21 mouse cellular contexts compared by ENCODE assay signal in the genomic region with DNA sequence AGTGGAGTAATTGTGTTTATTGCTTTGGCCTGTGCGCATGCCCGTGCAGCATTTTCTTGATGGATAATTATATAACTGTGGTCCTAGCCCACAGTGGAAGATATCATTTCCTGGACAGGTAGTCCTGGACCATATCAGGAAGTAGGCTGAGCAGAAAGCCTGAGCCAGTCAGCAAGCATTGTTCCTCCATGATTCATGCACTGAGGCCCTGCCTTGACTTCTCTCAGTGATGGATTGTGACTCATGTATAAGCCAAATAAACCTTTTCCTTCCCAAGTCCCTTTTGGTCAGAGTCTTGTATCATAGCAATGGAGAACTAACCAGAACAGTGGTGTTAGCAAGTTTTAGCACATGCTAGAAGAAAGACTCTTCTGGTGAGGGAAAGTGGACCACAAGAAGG. TPM values are rescaled to one million over a fixed set of nuclear protein-coding genes. Genes with fewer than 3 reads are reported as not detected.
DNase-seq lines count a peak whose midpoint lies in the region; ATAC-seq and TF ChIP-seq lines count a peak whose summit lies in the region.
"Had no signal": no experiment of that assay in that cellular context is flagged by ENCODE, and none has a peak within 500 bp of the region (broad histone marks: within the 10 kb centered on the region; RNA-seq: fewer than 3 reads in every experiment).

No protein-coding gene starts in this region.

- H3K9ac ChIP-seq in kidney, embryonic 16.5 days (replicated peaks; ENCODE audit: low read length) = no peak overlapping the region
- H3K9ac ChIP-seq in midbrain, embryonic 13.5 days (replicated peaks) = no peak overlapping the region
- H3K9ac ChIP-seq: forebrain, postnatal 0 days; hindbrain, embryonic 12.5 days; hindbrain, embryonic 15.5 days had no signal

- ATAC-seq in kidney, embryonic 16.5 days (ENCODE audit: low FRiP score, low TSS enrichment) = no peak
- no peak for ATAC-seq in midbrain, embryonic 13.5 days
- ATAC-seq: CD4-positive, CD25-positive, alpha-beta regulatory T cell, adult 4 months; forebrain, embryonic 14.5 days; forebrain, postnatal 0 days had no signal

- H3K27ac ChIP-seq in kidney, adult 2 months (ENCODE audit: insufficient read depth, low read depth, low read length) = no peak overlapping the region
- H3K27ac ChIP-seq in kidney, embryonic 16.5 days (ENCODE audit: low read length) = no peak overlapping the region
- H3K27ac ChIP-seq in midbrain, embryonic 13.5 days = no peak overlapping the region
- H3K27ac ChIP-seq: forebrain, embryonic 10.5 days; gastrocnemius, adult 2 months; hindbrain, embryonic 12.5 days; hindbrain, embryonic 15.5 days had no signal

- H3K9me3 ChIP-seq in kidney, embryonic 16.5 days (ENCODE audit: low read length) = no peaks in the 10 kb centered on the region
- no peaks in the 10 kb centered on the region for H3K9me3 ChIP-seq in midbrain, embryonic 13.5 days
- H3K9me3 ChIP-seq: forebrain, embryonic 10.5 days; hindbrain, embryonic 12.5 days; hindbrain, embryonic 15.5 days had no signal

- no peaks in the 10 kb centered on the region for H3K36me3 ChIP-seq in kidney, adult 2 months (ENCODE audit: control insufficient read depth, insufficient read depth, low read length)
- no peaks in the 10 kb centered on the region for H3K36me3 ChIP-seq in kidney, embryonic 16.5 days (ENCODE audit: insufficient read depth, low read length)
- no peaks in the 10 kb centered on the region for H3K36me3 ChIP-seq in midbrain, embryonic 13.5 days
- H3K36me3 ChIP-seq: forebrain, embryonic 10.5 days; hindbrain, embryonic 12.5 days; hindbrain, embryonic 15.5 days had no signal

- H3K4me1 ChIP-seq in kidney, adult 2 months (ENCODE audit: control insufficient read depth, insufficient read depth, low read length) = no peaks in the 10 kb centered on the region
- H3K4me1 ChIP-seq in kidney, embryonic 16.5 days (ENCODE audit: insufficient read depth, low read length) = peaks cover 15% of the 10 kb centered on the region
- peaks cover 12% of the 10 kb centered on the region for H3K4me1 ChIP-seq in midbrain, embryonic 13.5 days (replicated peaks)

- no peaks in the 10 kb centered on the region for H3K27me3 ChIP-seq in kidney, adult 2 months (replicated peaks; ENCODE audit: control insufficient read depth, insufficient read depth, low read length)
- no peaks in the 10 kb centered on the region for H3K27me3 ChIP-seq in kidney, embryonic 16.5 days (ENCODE audit: insufficient read depth, low read length)
- H3K27me3 ChIP-seq in midbrain, embryonic 13.5 days = peaks cover 22% of the 10 kb centered on the region; the same call in 1 of the 2 replicates
- H3K27me3 ChIP-seq: hindbrain, embryonic 15.5 days had no signal

- WGBS in kidney, adult 2 months = 81% methylated on average over 2 of the region's 2 CpGs
- 96% methylated on average over 2 of the region's 2 CpGs for WGBS in kidney, embryonic 16.5 days
- 94% methylated on average over 2 of the region's 2 CpGs for WGBS in midbrain, embryonic 13.5 days

- TF ChIP-seq POLR2A in kidney, adult 2 months (IDR thresholded peaks at IDR 0.05; ENCODE audit: low read depth, low read length) = no peak

- TF ChIP-seq CTCF in kidney, adult 2 months (conservative IDR thresholded peaks at IDR 0.05; ENCODE audit: insufficient read depth, insufficient read length, low read depth, low read length) = no peak

- no peak overlapping the region for H3K4me3 ChIP-seq in kidney, adult 2 months (ENCODE audit: insufficient read depth, low read depth, low read length)
- H3K4me3 ChIP-seq in kidney, embryonic 16.5 days (ENCODE audit: low read length) = no peak overlapping the region
- H3K4me3 ChIP-seq in midbrain, embryonic 13.5 days (replicated peaks) = no peak overlapping the region
- H3K4me3 ChIP-seq: forebrain, embryonic 10.5 days; gastrocnemius, adult 2 months; hindbrain, embryonic 12.5 days; hindbrain, embryonic 15.5 days had no signal

- peak; percentile 12 for DNase-seq in kidney, adult 2 months
- DNase-seq in 3T3-L1 (ENCODE audit: low read depth, low spot score) (peak; percentile 75), NIH3T3 (ENCODE audit: low read depth) (peak; percentile 57)
- no peak for DNase-seq in right cerebral cortex, postnatal 36 days (ENCODE audit: low spot score in 2 of 2)
- DNase-seq: adrenal gland, postnatal 10 days; adrenal gland, postnatal 36 days; cerebellum, adult 18-20 months; cerebellum, adult 9-10 months; cerebellum, postnatal 14 days; forebrain, postnatal 0 days; gastrocnemius, adult 2 months; gastrocnemius, postnatal 14 days; heart, adult 11 months had no signal

- no peak overlapping the region for H3K4me2 ChIP-seq in kidney, embryonic 16.5 days (replicated peaks; ENCODE audit: low read depth, low read length)
- H3K4me2 ChIP-seq in midbrain, embryonic 13.5 days (replicated peaks) = no peak overlapping the region
- H3K4me2 ChIP-seq: heart, embryonic 11.5 days; hindbrain, embryonic 12.5 days; hindbrain, embryonic 15.5 days had no signal

RNA-seq across cellular contexts. Expression of a gene that starts 3.3 kb away (rescaled TPM):
- 4.6 and 4.8 TPM in 2 replicates for polyA plus RNA-seq in kidney, adult 2 months (2012; rRNA removed)
- polyA plus RNA-seq in kidney, embryonic 16.5 days (2015; fragmentation: Nextera tagmentation; extraction: Ambion mirVana) = 3.5 and 3.9 TPM in 2 replicates
- 0.18 and 0.42 TPM in 2 replicates for polyA plus RNA-seq in midbrain, embryonic 13.5 days (2015; fragmentation: Nextera tagmentation; extraction: Ambion mirVana)
- polyA plus RNA-seq: CD4-positive, CD25-positive, alpha-beta regulatory T cell, adult 4 months had no signal

Comparison
In these comparisons a context has a peak if more than half of its experiments do, and no peak if none do; other contexts are left out.
1. DNase-seq: peak in kidney, adult 2 months (single experiment), 3T3-L1 (single experiment) and NIH3T3 (single experiment); none in right cerebral cortex, postnatal 36 days (0 of 2).